Mouse (Mus musculus) urinary bladder, postnatal 14 days (tissue): ENCODE results near the gene Rnf5.
A peak's percentile ranks its signal among the peaks of the same experiment; 100 is the strongest.

ENCODE experiments used
- DNase-seq: peaks from one replicate; pipeline ENCODE4 v3.0.0; 2021; ENCODE audit warnings: low spot score

Gene Rnf5

GRCm38 (mm10) chr17:34585877-34586771 lies 17.4 kb downstream of the Rnf5 start:
- no peak for DNase-seq

DNA sequence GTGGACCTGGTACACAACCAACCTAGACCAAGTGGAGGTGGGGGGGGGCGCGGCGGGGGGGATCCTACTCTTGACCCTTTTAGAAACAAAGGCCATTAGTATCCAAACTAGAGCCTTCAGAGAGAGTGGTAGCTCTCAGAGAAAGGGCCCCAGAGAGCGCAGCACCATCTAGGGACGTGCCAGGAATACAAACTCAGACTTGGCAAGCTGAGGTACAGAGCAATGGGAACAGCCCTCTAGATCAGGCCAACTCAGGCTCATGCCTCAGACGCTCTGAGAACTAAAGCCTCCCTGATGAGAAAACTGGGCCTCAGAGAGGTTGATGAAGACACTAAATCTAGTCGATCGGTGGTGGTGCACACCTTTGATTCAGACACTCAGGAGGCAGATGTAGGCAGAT lies 18.4 kb downstream of the Rnf5 start:
- DNase-seq: no peak

DNA sequence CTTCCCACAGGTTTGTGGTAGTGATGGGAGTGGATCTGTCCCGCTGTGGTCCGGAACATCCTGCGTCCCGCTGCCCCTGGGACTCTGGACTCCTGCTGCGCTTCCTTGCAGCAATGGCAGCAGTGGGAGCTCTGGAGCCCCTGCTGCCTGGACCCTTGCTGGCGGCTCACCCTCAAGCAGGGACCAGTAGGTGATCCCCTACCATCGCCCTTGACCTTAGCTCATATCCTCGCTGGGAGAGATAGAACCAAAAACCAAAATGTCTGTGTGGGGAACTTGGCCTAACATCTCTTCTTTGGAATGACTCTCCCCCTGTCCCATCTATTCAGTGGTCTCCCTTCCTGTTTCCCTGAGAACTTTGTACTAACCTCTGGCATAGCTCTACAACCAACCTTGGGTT lies 19.7 kb downstream of the Rnf5 start:
- no peak for DNase-seq

DNA sequence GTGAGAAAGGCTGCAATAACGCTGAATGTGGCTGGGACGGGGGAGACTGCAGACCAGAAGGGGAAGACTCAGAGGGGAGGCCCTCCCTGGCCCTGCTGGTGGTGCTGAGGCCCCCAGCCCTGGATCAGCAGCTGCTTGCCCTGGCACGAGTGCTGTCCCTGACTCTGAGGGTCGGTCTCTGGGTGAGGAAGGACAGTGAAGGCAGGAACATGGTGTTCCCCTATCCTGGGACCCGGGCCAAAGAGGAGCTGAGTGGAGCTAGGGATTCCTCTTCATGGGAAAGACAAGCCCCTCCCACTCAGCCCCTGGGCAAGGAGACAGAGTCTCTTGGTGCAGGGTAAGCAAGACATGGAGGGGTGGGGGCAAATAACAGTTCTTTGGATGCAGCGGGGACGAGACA lies 20.1 kb downstream of the Rnf5 start:
- no peak for DNase-seq

DNA sequence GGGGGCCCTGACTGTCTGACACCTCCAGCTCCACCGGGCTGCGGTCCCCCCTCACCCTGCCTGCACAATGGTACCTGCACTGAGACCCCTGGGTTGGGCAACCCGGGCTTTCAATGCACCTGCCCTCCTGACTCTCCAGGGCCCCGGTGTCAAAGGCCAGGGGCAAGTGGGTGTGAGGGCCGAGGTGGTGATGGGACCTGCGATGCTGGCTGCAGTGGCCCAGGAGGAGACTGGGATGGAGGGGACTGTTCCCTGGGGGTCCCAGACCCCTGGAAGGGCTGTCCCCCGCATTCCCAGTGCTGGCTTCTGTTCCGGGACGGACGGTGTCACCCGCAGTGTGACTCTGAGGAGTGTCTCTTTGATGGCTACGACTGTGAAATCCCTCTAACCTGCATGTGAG lies 21.0 kb downstream of the Rnf5 start:
- DNase-seq: no peak

DNA sequence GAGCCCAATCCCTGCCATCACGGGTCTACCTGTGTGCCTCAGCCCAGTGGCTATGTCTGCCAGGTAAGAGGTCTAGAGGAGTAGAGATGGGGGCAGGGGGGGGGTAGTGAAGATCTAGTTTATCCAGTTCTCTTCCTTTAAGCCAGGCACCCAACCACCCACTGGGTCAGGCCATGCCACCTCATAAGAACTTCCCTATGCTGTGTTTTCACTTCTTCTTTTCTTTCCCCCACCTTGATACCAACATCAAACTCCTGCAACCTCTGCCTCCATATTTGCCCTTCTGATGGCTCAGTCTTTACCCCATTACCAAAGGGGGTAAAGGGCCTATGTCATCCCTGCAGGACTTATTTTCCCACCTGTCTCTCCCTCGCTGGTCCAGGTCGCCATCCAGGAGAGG lies 25.4 kb downstream of the Rnf5 start:
- DNase-seq: no peak

GRCm38 (mm10) chr17:34576577-34576976 lies 26.9 kb downstream of the Rnf5 start:
- no peak for DNase-seq

DNA sequence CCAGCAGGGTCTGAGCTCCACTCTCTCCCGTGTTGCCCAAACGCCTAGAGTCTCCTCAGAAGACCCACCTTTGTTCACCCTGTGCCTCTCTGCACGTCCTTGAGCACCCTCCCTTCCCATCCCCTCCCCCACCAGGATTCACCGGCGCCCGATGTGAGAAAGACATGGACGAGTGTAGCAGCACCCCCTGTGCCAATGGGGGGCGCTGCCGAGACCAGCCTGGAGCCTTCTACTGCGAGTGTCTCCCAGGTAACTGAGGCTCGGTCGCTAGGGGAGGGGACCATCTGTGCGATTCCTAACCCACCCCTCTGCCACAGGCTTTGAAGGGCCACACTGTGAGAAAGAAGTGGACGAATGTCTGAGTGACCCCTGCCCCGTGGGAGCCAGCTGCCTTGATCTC lies 31.1 kb downstream of the Rnf5 start:
- DNase-seq: no peak

- DNase-seq: no peak
Measured at GRCm38 (mm10) chr17:34571875-34572274, 31.6 kb downstream of the Rnf5 start.

- DNase-seq: no peak
Measured at GRCm38 (mm10) chr17:34569919-34570318, 33.6 kb downstream of the Rnf5 start.

DNA sequence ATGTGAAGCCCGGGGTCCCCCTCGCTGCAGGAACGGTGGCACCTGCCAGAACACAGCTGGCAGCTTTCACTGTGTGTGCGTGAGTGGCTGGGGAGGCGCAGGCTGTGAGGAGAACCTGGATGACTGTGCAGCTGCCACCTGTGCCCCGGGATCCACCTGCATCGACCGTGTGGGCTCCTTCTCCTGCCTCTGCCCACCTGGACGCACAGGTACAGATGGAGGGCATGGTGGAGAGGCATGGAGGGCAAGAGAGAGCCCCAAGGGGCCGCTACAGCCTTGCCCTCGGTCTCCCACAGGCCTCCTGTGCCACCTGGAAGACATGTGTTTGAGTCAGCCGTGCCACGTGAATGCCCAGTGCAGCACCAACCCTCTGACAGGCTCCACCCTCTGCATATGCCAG lies 35.1 kb downstream of the Rnf5 start:
- DNase-seq: no peak

DNA sequence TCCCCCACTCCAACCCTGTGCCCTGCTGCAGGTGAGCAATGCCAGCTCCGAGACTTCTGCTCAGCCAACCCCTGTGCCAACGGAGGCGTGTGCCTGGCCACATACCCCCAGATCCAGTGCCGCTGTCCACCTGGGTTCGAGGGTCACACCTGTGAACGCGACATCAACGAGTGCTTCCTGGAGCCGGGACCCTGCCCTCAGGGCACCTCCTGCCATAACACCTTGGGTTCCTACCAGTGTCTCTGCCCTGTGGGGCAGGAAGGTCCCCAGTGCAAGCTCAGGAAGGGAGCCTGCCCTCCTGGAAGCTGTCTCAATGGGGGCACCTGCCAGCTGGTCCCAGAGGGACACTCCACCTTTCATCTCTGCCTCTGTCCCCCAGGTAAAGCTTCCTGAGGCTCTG lies 36.2 kb downstream of the Rnf5 start:
- no peak for DNase-seq

- DNase-seq: no peak
Measured at GRCm38 (mm10) chr17:34564796-34565195, 38.7 kb downstream of the Rnf5 start.

DNA sequence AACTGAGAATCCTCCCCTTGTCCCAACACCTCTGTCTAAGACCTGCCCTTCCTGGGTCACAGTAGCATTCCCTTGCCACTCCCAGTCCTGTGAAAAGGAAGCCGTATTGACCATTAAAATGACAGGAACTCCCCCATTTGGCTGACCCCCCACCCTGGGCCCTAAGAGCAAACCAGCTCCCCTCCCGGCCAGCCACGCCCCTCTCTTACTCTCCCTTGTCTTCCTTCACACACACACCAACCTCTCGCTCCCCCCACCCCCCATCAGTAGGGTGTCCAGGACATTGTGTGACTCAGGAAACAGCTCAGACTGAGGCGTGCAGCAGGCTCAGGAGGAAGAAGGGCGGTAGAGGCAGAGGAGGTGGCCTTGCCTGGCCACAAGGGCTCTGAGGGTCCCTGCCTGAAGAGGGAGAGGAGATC lies 39.5 kb downstream of the Rnf5 start, which contains the start of gene Notch4:
Notch4 (plus strand) TSS at position 266 of the 419 bp plus-strand sequence.
- DNase-seq: no peak

DNA sequence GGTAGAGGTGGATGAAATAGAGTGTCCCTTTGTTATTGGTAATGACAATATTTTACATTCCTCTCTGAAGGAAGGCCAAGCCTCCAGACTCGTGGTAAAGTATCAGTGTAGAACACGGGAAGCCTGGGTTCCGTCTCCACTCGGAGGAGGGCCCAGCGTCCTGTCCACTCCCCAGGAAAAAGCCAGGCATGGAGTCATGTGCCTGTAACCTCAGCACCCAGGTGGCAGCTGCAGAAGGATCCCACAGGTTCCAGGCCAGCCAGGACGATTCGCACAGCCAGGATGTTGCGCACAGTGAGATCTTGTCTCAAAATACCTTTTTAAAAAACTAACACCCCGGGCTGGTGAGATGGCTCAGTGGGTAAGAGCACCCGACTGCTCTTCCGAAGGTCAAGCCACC lies 40.1 kb downstream of the Rnf5 start:
- DNase-seq: no peak

DNA sequence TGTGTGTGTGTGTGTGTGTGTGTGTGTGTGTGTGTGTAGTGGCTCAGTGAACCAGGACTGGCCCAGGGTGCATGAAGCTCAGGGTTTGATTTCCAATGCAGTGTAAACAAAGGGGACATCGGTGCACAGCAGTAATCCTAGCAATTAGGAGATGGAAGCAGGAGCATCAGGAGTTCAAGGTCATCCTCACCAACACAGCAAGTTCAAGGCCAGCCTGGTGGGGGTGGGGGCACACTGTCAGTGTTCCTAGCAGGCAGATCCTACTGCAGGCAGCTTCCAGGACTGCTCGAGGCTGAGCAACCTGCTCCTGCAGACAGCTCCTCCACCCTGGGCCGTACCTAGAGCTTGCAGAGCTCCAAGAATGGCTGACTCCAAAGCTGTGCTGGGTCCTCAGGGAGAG lies 40.9 kb downstream of the Rnf5 start:
- no peak for DNase-seq

DNA sequence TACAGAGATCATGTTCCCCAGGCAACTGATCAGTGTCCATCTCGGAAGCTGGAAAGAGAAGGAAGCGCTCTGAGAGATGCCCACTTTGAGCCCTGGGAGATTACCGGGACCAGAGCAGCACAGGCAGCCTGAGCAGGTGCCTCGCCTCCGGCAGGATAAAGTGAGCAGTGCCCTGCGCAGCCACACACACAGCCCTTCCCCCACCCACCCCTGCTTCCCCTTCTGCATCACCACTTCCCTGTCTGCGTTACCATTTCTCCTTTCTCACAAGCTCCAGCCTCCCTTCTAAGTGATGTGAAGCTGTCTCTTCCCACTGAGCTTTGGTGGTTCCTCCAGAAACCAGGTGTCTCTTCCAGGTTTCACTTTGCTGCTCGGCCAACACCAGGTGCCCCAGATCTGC lies 42.3 kb downstream of the Rnf5 start:
- no peak for DNase-seq

GRCm38 (mm10) chr17:34560438-34560837 lies 43.1 kb downstream of the Rnf5 start:
- DNase-seq: no peak

GRCm38 (mm10) chr17:34559895-34560294 lies 43.6 kb downstream of the Rnf5 start:
- DNase-seq: no peak

GRCm38 (mm10) chr17:34559116-34559515 lies 44.4 kb downstream of the Rnf5 start:
- no peak for DNase-seq

DNA sequence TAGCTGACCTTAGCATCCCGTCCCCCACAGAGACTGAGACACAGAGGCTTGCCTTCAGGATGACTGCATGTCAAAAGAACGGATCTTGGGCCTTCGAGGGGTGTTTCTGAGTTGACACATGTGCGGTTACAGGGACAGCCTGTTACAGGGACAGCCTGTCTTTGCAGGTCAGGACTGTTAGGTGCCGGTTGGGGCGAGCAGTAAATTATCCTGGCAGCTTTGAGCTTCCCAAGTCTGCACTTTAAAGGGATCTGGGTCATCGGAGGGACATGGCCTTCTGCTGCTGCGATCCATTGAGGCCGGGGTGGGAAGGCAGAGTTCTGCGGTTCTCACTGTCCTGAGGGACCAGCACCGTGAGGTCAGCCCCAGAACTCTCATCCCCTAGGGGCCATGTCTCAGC lies 46.1 kb downstream of the Rnf5 start:
- DNase-seq: no peak

GRCm38 (mm10) chr17:34556406-34556805 lies 47.1 kb downstream of the Rnf5 start:
- no peak for DNase-seq

GRCm38 (mm10) chr17:34555483-34555882 lies 48.0 kb downstream of the Rnf5 start:
- peak; percentile 84 for DNase-seq
